Mouse (Mus musculus): ENCODE results near the gene Ilkap.
A peak's percentile ranks its signal among the peaks of the same experiment; 100 is the strongest.

Ilkap gene

GRCm38 (mm10) chr1:91398260-91399062 lies at the start of gene Ilkap:
TSS of gene Ilkap (minus strand) at chr1:91398815.
- DNase-seq (ENCODE audit: low spot score): peak; percentile 91

DNA sequence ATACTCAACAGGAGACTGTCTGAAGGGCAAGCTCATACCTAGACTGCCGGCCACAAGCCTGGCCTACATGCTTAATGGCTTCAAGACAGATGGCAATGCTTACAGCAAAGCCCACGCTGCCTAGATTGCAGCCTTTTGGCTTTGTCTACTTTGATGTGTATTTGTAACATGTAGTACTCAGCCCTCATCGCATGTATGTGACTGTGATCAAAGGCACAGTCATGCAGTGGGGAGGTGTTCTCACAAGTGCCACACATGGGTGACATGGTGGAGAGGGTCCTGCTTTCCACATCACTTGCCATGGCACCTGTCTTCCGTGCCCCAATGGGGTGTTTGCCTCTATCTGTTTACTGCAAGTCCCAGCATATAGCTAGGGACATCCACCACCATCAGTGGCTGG lies 47.9 kb upstream of the Ilkap start:
- no peak for DNase-seq (ENCODE audit: low spot score)

GRCm38 (mm10) chr1:91446060-91446459 lies 47.4 kb upstream of the Ilkap start:
- peak; percentile 60 for DNase-seq (ENCODE audit: low spot score)

GRCm38 (mm10) chr1:91444841-91445830 lies 46.5 kb upstream of the Ilkap start:
- DNase-seq (ENCODE audit: low spot score): no peak

GRCm38 (mm10) chr1:91442350-91442990 lies 43.9 kb upstream of the Ilkap start:
- DNase-seq (ENCODE audit: low spot score): no peak

DNA sequence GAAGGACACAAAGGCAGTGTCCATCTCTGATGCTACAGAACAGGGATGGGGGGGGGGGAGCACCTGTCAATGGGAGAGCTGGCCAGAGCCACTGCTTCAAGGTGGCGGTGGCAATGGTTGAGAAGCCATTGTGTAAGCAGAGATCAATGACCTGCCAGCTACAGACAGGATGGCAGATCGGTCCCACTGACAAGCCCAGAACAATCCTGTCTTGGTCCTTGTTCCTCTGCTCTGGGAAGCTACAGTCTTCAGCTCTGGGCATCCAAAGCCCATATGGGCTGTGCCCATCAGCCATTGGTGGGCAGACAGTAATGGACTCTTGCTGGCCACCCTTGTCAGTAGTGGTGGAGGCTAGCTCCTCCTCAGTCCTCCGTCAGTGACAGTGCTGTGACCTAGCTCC lies 43.2 kb upstream of the Ilkap start:
- no peak for DNase-seq (ENCODE audit: low spot score)

- no peak for DNase-seq (ENCODE audit: low spot score)
Observed at GRCm38 (mm10) chr1:91439776-91440175, 41.2 kb upstream of the Ilkap start.

DNA sequence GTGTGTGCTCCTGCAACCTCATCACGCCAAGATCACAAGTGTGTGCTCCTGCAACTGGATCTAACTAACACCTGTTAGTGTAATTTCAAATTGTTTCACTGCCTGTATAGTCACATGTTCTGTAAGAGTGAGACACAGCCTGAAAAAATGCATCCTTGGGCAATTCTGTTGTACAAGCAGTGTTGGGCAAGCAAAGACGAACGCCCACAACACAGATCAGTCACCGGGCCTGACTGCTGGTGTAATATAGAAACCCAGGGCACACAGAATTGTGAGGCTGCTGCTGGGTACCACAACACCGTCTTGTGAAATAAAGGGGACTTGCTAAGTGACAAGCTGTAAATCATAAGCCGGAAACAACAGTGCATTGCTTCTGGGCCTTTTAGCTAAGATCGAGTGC lies 39.0 kb upstream of the Ilkap start:
- no peak for DNase-seq (ENCODE audit: low spot score)

DNA sequence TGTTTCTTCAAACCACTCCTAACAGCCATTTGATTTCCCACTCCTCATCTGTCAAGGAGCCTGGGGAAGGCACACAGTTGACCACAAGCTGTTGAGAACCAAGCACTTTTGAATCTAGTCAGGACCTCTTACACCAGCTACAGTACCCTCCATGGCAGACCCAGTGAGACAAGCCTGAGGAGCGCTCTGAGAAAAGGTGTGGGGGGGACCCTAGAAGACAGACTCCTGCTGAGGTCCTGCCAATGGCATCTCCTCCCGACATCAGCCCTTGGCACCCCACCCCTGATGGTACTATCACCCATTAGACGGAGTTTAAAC lies 38.4 kb upstream of the Ilkap start:
- DNase-seq (ENCODE audit: low spot score): no peak

DNA sequence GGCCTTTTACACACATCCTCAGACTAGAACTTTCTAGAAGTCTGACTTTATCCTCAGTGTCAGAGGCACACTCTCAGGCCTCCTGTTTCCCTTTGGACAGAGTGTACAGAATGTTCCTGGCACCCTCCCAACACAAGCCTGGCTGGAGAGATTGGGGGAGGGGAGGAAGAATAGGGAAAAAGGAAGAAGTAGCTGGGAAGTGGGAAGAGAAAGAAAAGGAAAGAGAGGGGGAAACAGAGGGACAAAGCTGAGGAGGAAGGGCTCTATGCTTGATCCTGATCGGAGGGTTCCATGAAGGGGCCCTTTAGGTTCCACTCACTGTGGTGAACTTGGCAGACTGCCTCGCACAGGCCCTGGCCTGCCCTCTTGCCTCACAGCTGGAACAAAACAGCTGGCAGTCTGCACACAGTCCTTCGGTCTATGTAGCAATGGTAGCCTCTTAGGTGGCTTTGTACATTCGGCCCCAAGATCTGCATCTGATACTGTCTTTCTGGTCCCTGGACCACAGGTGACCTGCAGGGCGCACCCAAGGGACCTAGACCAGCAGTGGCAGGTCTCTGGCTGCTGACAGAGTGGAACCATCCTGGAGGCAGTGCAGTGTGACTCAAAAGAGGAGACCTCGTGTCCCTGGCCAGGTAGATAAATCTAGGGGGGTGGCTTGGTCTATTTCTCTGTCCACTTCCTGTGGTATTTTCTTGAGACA lies 37.9 kb upstream of the Ilkap start:
- DNase-seq (ENCODE audit: low spot score): peak; percentile 60

GRCm38 (mm10) chr1:91435606-91436130 lies 37.1 kb upstream of the Ilkap start:
- DNase-seq (ENCODE audit: low spot score): no peak

DNA sequence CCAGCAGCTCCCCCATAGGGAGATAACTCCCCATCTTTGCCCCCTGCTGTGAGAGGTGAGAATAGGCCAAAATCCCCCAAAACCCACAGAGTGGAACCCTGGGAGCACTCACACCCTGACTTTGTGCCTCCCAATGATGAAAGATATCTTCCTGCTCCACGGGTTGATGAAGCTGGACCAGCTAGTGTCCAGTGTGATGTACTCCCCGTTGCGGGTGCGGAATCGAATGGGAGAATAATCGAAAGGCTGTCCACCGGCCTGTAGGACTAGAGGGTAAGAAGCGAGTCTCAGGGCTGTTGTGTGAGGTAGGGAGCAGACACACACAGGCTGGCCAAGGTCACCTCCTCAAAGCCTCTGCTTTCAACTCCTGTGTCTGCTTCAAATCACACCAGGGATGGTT lies 36.3 kb upstream of the Ilkap start:
- no peak for DNase-seq (ENCODE audit: low spot score)

DNA sequence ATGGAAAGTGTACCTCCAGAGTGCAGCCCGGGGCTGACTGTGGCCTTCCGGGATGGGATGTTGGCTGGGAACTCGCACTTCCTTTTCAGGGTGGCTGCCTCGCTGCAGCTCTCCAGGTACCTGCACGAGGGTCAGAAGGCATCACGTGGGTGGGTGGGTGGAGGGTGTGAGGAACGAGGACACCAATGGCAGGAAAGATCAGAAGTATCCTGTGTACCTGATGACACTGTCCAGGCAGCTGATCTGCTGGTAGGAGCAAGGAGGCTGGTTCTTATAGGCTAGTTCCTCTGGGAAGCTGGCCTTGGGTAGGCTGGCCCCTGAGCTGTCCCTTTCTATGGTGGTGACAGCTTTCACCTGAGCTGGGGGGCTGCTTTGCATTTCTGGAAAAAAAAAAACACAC lies 32.1 kb upstream of the Ilkap start:
- DNase-seq (ENCODE audit: low spot score): no peak

- no peak for DNase-seq (ENCODE audit: low spot score)
Observed at GRCm38 (mm10) chr1:91429212-91429611, 30.6 kb upstream of the Ilkap start.

GRCm38 (mm10) chr1:91428614-91429013 lies 30.0 kb upstream of the Ilkap start:
- DNase-seq (ENCODE audit: low spot score): peak; percentile 82

- no peak for DNase-seq (ENCODE audit: low spot score)
Observed at GRCm38 (mm10) chr1:91426397-91426796, 27.8 kb upstream of the Ilkap start.

DNA sequence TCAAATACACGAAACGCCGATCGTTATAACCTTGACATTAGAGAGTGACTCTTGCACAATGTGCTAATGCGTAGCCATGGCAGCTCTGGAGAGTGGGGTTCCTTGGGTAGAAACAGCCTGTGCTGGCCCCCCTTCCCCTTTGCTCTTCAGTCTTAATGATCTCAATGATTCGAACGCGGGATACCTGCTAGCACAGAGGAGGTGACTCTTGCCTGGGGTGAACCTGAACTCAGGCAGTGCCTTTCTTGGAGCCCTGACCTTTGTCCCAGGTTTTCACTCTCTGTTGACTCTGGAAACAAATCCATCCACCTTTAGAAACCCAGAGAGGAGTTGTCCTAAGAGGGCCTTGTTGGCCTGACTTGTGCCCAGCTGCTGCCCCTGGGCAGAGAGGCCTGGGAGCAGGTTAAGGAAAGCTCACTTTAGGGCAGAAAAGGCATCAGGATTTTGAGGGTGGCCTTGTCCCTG lies 22.0 kb upstream of the Ilkap start:
- DNase-seq (ENCODE audit: low spot score): no peak

- peak; percentile 25 for DNase-seq (ENCODE audit: low spot score)
Observed at GRCm38 (mm10) chr1:91419862-91420600, 21.4 kb upstream of the Ilkap start.

DNA sequence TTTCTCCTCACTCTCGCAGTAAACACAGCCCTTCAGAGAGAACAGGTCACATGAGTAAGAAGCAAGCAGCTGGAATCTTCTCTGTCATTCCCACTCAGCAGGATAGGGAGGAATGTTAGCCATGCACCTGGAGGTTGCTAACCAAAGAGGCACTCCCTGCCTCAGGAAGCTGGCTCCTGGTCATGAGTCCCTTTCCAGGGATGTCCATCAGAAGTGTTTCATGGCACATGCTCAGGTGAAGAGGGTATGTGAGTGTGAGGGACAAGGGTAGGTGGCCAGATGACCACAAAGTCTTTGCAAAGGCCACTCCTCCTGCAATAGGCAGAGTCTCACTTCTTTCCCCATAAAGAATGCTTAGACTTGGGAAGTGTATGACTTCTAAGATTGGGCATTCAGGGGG lies 19.4 kb upstream of the Ilkap start:
- DNase-seq (ENCODE audit: low spot score): no peak

DNA sequence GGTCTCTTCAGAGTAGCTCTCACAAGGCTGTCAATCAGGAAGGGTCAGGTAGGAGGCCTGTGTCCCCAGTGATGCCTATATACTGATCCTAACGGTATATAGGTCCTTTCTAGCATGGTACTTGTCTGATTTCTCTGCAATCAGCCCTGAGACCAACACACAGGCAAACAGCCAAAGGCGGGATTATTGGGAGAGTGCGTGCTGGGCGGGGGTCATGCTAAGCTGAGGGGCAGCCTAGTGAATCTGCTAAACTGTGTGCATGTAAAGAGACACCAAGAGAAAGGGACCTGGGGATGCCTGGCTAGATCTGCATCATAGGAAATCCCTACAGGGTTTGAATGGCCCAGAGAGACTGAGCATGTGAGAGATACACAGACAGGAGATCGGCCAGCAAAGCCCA lies 16.7 kb upstream of the Ilkap start:
- DNase-seq (ENCODE audit: low spot score): no peak

DNA sequence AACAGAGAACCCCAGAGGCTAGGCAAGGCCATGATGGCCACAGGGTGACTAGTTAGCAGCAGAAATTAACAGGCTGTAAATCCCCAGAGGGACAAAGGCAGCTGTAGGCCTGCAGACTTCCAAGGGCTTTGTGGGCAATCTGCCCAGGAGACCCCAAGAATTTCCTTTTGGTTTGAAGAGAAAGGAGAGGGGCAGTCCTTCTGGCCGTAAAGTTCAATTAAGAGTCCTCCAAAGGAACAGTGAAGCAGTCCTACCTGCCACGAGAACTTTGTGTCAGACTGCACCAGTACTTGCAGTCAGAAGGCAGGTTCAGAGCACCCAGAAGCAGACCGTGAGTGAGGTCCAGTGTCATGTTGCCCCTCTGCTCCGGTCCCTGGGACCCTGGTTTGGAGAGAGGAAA lies 16.3 kb upstream of the Ilkap start:
- DNase-seq (ENCODE audit: low spot score): peak; percentile 28
